Mouse (Mus musculus) heart, postnatal 36 days (tissue): ENCODE measurements around the gene Rbfox2. TPM values are rescaled to one million over a fixed set of nuclear protein-coding genes. Genes with fewer than 3 reads are reported as not detected.
A peak's percentile ranks its signal among the peaks of the same experiment; 100 is the strongest.

Experiments used
- DNase-seq, 2 experiments: peaks; one replicate each; pipeline ENCODE4 v3.0.0; 2021 to 2022
- intact Hi-C: fragments of 180-260 bp; cut with DNase I; formaldehyde crosslinking; loops from one replicate; pipeline ENCODE4 v1.15.1; 2025
- total RNA-seq, 2 experiments: library from RNA; stranded (reverse); gene quantifications; 2 replicates each; pipeline ENCODE4 v1.2.3; 2021

Gene Rbfox2
- total RNA-seq, 2 experiments from 2014 or later, result 91.7 to 107 TPM

DNA sequence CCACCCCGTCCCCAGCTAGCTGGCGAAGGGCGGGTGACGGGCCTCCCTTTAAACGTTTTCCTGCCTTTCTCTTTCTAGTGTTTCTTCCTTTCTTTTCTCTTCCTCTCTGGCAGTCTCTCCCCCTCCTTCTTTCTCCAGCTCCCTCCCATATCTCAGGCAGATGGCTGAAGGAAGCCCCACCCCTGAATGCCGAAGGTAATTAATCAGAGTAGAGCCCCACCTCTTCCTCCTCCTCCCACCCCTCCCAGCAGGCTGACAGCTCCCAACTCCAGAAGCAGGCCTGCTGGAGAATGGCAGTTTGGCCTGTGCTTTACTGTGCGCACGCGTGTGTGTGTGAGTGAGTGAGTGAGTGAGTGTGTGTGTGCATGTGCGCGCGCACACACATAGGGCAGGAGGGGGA is 153.2 kb downstream of the Rbfox2 start:
- intact Hi-C loops, result loop anchor here (5.0 kb wide), 2 partner anchors 116 to 184 kb away; no protein-coding TSS in a partner anchor

DNA sequence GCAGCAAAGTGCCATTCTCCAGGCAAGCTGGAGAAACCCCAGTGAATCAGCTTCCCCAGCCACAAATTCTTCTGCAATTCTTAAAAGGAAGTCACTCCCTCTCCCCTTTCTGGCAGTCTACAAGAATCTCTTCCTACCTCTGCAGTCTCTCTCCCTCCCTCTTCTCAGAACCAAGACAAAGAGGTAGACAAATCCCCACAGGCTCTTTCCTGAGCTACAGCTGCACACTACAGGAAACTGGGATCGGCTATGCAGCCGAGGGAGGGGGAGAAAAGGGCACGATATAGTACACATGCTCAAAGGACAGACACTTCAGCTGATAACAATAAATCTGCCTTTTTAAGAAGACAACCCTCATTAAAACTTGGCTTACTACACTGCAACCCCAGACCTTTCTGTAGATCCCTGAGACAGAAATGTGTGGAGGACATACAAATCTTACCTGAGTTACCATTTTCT is 153.7 kb downstream of the Rbfox2 start:
- peak in 1 of 2 experiments; percentile 43 for DNase-seq
- intact Hi-C loops, result loop anchor here (5.0 kb wide), 2 partner anchors 116 to 184 kb away; no protein-coding TSS in a partner anchor

More for the DNA sequence above, 153.2 kb downstream of the Rbfox2 start:
- peak; percentile 68 to 73 for DNase-seq

DNA sequence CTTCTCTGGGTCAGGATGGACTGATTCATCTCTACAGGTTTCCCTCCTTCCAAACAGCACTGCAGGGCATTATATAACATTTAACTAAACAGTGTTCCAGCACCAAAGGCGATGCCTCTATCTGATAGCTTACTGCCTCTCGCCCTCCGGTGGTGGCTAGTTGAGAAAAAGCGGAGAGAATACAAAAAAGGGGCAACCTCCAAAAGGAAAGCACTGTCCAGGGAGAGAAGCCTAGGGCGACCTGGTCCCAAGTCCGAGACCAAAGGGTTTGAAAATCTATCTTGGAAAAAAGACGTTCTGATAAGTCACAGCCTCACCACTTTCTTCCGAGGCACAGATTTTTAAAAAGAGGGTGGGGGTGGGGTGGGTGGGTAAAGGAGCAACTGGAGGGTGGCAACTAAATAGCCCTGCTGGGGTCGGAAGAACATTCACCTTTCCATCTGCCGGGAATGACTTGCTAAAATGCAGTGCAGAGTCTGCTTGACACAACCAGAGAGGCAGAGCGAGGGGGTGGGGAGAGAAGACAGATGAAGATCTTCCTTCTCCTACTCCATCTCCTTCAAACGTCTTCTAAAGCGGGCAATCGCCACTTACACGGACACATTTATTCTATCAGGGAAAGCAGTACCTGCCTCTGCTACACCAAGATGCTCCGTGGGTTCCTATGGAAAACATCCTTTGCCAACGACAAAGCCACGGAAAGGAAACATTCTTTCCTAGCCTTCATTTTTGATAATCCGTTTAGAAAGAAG is 154.3 kb downstream of the Rbfox2 start:
- no peak for DNase-seq
- intact Hi-C loops, result loop anchor here (5.0 kb wide), 2 partner anchors 115 to 185 kb away; no protein-coding TSS in a partner anchor

DNA sequence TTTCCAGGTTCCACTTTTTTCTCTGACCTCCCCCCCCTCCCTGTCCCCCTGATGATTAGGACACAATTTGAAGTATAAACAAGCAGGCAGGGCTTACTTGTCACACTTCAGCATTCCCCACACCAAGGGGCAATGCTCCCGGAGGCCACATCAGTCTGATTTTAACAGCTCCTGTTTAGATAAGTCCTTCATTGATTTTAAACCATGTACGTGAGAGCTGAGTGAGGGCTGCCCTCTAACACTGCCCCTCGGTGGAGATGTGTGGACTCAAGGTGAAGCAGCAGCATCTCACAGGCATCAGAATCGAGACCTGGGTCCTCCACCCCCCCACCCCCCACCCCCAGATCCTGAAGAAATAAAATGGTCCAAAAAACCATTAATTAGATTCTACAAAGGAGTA is 155.0 kb downstream of the Rbfox2 start:
- DNase-seq, result no peak
- intact Hi-C loops, result loop anchor here (2.0 to 5.0 kb wide), 3 partner anchors 35 to 185 kb away; no protein-coding TSS in a partner anchor

DNA sequence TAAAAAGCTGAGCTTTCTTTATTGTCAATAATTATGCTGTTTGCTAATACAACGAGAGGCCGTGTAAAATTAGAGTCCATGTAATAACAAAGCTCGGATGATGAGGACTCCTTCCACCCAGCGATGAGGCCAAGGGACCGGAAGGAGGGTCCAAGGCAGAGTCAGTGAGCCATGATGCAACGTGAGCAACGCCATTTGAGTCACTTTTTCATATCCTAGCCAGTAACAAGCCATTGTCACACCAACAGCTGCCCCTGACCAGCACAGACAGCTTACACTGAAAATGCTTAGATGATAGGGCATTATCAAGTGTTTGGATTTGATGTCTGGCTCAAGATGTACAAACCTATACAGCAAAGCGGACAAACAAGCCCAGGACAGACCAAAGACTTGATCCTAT is 155.6 kb downstream of the Rbfox2 start:
- DNase-seq, result no peak
- intact Hi-C loops, result loop anchor here (2.0 to 5.0 kb wide), 3 partner anchors 36 to 186 kb away; no protein-coding TSS in a partner anchor

DNA sequence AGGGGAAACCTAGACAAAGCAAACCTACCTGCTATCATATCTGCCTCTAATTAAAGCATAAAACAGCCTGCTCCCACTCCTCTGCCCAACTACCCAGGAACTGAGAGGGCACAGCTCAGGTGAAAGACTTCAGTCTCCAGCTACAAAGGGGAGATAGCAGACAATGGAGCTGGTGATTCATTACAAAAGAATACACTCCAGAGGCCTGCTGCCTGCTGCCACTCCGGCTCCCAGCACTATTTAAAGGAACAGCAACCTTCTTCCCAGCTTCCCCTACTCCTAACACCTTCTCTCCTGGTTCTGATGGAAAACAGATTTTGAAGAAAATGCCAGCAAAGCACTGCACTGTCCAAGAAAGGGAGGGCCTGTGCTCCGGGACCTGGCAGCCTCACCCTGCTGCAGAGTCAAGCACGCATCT is 156.4 kb downstream of the Rbfox2 start:
- peak in 1 of 2 experiments; percentile 53 for DNase-seq
- intact Hi-C loops, result loop anchor here (2.0 to 5.0 kb wide), 3 partner anchors 36 to 187 kb away; no protein-coding TSS in a partner anchor

DNA sequence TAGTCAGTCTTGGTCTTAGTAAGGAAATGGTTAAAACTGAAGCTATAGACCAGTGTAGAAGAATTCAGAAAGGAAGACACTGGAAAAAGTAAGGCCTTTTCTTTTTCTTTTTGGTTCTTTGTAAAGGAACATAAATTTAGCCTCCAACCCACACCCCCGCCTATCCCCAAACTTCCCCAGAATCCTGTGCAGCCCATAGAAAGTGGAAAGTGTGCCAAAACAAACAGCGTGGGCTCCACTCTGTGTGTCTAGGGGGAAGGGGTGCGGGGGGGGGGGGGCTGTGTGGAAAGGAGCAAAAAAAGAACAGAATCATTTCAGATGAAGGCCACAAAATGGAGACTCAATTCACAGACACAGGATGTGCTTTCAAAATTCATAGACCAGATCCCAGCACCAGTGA is 156.8 kb downstream of the Rbfox2 start:
- intact Hi-C loops, result loop anchor here (2.0 to 5.0 kb wide), 6 partner anchors 37 to 207 kb away; no protein-coding TSS in a partner anchor
- DNase-seq, result no peak

DNA sequence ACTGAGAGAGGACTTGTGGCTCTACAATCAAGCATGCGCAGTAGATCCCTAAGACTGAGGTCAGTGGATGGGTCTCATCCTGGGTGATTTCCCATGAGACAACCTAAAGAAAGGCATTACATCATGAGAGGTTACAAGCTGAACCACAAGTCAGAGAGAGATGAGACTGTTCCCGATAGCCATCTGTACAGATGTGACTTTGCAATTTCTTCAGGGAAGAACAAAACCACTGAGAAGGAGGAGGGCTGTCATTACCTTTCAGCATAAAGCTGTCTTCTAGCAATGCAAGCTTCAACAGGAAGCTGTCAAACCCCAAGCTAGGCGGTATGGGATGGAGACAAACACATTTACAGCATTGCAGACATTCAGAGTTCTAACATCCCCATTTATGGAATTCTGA is 157.3 kb downstream of the Rbfox2 start:
- intact Hi-C loops, result loop anchor here (2.0 to 5.0 kb wide), 3 partner anchors 62 to 208 kb away; no protein-coding TSS in a partner anchor
- no peak for DNase-seq

DNA sequence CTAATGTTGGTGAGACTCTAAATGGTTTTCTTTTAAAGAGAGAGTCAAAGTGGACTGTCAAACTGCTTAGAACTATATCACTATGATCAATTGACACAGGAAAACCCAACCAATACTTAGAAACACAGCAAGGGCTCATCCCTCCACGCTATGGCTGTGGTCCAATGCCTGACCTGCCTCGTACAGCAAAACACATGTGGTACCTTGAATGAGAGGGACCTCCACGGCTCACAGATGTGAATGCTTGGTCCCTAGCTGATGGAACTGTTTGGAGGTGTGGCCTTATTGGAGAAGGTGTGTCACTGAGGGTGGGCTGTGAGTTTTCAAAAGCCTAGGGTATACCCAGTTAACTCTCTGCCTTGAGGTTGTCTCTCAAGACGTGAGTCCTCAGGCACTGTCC is 159.9 kb downstream of the Rbfox2 start:
- DNase-seq, result no peak
- intact Hi-C loops, result loop anchor here (5.0 kb wide), 2 partner anchors 60 to 210 kb away; no protein-coding TSS in a partner anchor

DNA sequence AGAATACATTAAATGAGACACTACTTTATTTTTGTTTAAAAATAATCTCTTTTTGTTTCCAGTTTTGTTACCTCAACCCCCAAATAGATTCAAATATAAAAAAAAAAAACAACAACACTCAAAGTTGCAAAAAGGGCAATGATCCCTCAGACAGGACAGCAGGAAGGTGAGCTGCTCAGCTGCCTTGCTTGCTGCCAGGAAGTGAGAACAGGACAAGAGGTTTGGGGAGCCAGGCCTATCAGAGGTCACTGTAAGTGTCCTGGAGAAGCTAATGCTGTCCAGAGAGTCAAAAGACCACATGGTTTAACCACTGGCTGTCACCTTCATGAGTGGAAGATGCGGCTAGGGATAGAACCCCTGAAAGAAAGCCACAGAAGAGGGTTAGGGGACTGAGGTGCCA is 161.8 kb downstream of the Rbfox2 start:
- no peak for DNase-seq
- intact Hi-C loops, result loop anchor here (5.0 kb wide), 2 partner anchors 58 to 212 kb away; no protein-coding TSS in a partner anchor

DNA sequence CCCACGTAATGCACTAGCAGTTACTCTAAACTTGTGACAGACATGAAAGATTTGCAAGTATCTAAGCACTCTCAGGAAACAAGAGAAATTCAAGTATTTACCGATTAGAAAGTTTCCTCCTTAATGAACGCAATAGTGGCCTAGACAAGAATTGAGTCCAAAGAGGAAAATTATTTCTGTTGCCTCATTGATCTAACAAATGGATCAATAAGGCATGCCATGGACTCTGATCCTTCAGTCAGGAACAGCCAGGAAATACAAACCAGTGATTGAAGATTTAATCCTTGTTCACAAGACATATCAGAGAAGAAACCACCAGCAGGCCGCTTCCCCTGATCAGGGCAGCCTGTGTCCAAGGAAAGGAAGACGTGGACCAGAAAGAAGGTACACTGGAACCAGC is 164.0 kb downstream of the Rbfox2 start:
- intact Hi-C loops, result no loop called here
- no peak for DNase-seq

DNA sequence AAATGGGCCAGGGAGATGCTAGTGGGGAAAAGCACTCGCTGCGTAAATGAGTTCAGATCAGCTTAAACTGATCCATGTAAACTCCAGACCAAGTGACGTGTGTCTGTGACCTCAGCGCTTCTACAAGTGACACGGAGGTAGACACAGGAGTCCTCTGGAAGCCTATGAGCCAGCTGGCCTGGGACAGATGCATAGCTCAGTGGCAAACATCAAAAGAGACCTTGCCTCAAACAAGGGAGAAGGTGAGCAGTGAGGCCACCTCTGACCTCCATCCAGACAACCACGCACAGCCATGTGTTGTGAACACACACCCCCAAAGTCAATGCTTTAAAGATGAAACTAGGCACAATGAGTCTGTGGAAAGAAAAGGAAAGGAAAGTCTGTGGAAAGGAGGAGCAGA is 164.5 kb downstream of the Rbfox2 start:
- DNase-seq, result no peak
- intact Hi-C loops, result no loop called here

DNA sequence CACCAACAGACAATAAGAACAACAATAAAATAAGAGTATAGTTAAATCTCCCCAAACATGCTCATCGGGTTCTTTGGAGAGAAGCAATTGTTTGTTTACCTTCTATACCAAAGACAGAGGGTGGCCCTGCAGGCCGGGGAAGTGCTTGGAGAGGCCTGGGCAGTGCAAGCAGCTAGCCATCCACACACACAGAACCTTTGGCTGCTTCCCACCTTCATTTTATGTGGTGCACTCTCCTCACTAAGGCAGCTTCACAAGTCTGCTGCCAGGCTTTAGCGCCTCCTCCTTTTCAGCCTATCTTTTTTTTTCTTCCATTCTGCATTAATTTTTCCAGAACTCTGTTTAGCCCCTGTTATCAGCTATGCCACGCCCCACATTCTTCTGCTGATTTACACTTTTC is 165.1 kb downstream of the Rbfox2 start:
- intact Hi-C loops, result no loop called here
- DNase-seq, result no peak

DNA sequence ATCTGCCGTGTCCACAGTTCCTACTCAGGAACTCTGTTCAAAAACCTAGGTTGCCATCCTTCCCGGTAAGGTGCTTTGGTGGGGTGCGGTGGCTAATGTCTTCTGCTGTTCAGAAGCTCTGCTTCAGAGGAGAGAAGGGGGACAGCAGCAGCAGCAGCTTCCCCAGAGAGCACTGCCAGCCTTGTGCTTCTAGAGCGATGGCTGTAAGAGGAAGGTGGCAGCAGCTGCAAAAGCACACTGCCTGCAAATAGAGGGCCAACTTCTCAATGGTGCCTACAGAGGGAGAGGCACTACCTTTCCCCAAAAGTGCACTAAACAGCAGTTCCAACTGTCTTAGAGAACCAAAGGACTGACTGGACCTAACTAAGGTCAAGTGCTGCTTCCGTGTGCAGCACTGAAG is 168.5 kb downstream of the Rbfox2 start:
- DNase-seq, result no peak
- intact Hi-C loops, result no loop called here

DNA sequence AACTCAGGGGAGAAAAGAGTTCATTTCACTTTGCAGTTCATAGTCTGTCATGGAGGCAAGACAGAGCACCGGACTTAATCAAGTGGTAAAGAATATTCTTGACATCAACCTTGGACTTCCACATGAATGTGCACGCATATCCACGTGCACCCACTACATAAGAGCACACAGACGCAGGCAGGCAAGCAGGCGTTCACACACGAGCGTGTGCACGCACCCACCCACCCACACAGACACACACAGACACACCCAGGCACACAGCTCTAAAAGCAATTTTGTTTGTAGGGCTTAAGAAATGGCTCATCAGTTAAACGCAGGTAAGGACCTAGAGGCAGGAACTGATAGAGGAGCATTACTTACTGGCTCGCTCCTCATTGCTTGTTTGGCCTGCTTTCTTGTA is 172.3 kb downstream of the Rbfox2 start:
- DNase-seq, result no peak
- intact Hi-C loops, result no loop called here

DNA sequence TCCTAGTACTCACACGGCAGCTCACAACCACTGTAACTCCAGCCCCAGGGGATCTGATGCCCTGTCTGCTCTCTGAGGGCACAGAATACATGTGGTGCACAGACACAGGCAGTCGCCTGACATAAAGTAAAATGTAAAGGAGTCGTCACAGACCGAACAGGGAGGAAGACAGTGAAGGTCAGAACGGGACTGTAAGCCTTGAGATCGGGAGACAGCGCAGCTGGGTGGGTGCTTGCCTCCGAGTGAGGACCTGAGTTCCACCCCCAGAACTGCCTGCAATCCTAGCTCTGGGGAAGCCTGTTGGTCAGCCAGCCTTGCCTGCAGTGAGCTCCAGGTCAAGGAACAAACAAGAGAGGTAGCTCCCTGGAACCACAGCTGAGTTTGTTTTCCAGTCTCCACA is 177.7 kb downstream of the Rbfox2 start:
- intact Hi-C loops, result no loop called here
- DNase-seq, result no peak

DNA sequence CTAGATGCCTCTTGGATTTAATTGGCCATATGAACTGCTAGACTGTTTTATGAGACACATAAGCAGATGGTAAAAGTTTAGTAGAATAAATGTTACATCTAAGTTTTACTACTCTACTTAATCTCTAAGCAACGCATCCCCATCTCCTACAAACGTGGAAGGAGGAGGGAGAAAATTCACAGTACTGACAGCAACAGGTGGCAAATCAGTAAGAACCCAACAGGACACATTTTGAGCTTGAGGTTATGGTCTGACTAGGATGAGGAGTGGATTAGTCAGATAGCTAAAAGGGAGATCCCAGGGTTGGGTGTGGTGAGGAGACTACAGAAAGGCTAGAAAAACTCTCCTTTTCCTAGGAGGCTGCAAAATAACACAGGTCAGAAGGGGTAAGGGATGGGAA is 179.1 kb downstream of the Rbfox2 start:
- DNase-seq, result no peak
- intact Hi-C loops, result no loop called here

DNA sequence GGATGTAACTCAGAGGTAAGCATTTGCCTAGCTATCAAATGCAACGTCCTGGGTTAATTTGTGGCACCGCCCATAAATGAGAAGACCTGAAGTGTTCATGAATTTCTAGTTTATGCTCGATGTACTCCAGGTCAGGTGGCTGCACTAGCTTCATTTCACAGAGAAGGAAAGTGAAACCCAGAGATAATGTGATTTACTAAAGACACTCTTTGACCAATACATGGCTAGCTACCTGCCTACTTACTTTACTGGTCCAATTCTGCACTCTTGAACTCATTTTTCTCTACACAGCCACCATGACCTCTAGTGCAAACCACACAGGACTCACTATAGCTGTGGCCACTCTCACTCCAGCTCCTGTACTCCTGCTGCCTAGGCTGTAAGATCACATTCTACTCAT is 180.1 kb downstream of the Rbfox2 start:
- no peak for DNase-seq
- intact Hi-C loops, result no loop called here

DNA sequence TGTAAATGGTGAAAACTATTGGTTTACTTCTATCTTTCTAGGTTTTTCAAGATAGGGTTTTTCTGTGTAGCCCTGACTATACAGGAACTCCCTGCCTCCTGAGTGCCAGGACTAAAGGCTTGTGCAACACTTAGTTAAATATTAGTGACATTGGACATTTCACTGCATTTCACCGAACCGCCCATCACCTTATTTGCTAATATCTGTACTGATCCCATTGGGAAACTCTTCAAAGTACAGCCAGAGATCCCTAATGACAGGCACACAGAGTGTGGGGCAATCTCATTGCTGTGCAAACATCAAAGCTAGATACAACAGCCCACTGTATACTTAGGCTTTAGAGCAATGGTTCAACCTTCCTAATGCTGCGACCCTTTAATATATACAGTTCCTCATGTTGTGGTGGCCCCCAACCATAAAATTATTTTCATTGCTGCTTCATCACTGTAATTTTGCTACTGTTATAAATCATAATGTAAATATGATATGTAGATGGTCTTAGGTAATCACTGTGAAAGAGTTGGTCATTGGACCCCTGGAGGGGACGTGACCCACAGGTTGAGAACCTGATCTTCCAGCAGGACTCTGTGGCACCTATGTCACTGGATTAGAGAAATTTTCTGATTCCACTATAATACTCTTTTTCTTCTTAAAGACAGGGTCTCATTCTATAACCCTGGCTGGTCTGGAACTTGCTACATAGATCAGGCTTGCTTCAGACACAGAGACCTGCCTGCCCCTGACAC is 182.3 kb downstream of the Rbfox2 start:
- no peak for DNase-seq
- intact Hi-C loops, result no loop called here

DNA sequence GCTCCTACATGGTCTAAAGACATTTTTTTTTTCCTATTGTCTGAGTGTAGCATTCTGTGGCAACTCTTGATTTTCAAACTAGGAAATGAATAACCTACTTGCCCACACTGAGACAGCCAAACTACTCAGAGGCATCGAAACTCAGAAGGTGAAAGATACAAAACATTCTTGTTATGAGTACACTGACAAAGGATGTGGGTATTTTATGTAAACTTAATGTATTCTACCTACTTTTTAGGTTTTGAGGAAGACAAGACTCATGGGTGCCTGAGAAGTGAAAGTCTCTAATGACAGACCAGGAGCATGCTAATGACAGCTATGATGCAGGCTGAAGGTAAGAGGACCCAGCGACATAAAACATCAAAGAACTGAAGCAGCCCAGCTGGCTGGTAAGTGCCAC is 184.0 kb downstream of the Rbfox2 start:
- intact Hi-C loops, result no loop called here
- DNase-seq, result no peak

DNA sequence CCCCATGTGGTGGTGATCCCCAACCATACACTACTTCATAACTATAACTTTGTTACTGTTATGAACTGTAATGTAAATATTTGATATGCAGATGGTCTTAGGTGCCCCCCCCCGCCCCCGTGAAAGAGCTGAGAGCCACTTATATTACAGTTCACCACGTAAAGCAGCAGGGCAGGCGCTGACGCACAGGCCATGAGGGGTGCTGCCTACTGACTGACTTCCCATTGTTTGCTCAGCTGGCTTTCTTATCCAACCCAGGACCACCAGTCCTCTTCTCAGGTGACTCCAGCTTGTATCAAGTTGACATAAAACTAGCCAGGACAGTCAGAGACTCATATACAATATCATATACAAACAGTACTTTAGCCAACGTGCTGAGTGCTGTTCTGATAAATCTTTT is 184.6 kb downstream of the Rbfox2 start:
- intact Hi-C loops, result no loop called here
- no peak for DNase-seq
